Mouse (Mus musculus): ENCODE data around the gene Gm20532. TPM values are rescaled to one million over a fixed set of nuclear protein-coding genes. Genes with fewer than 3 reads are reported as not detected.
A peak's percentile ranks its signal among the peaks of the same experiment; 100 is the strongest.

Gene Gm20532
- polyA plus RNA-seq, 1 experiment from 2014 or later: not detected

- Histone ChIP-seq H3K4me3 (ENCODE audit: low read depth, low read length) (peak overlapping the region; percentile 54), H3K36me3 (ENCODE audit: control insufficient read depth, insufficient read depth, low read length) (no peaks in the 10 kb centered on the region), H3K9ac (ENCODE audit: low read length) (peak overlapping the region; percentile 53), H3K9me3 (ENCODE audit: control insufficient read depth, low read length) (no peaks in the 10 kb centered on the region), H3K27me3 (ENCODE audit: control insufficient read depth, insufficient read depth, low read length) (no peaks in the 10 kb centered on the region), H3K4me2 (ENCODE audit: low read depth) (peak overlapping the region; percentile 57), H3K4me1 (ENCODE audit: control insufficient read depth, insufficient read depth, low read length) (no peaks in the 10 kb centered on the region), H3K27ac (ENCODE audit: low read depth, low read length) (peak overlapping the region; percentile 49; the same call in 1 of the 2 replicates)
- DNase-seq (ENCODE audit: low spot score): no peak
- peak; percentile 52; the same call in 1 of the 2 replicates for ATAC-seq (ENCODE audit: insufficient read depth, low FRiP score, low TSS enrichment)
- 6% methylated on average over 11 of the region's 11 CpGs for WGBS
These were observed 586 bp downstream of the Gm20532 start for GRCm38 (mm10) chr2:26587044-26587405.

- no peak for DNase-seq (ENCODE audit: low spot score)
- Histone ChIP-seq H3K4me3 (ENCODE audit: low read depth, low read length) (no peak overlapping the region), H3K4me2 (ENCODE audit: low read depth) (peak overlapping the region; percentile 9; the same call in 1 of the 2 replicates), H3K9ac (ENCODE audit: low read length) (peak overlapping the region; percentile 18), H3K9me3 (ENCODE audit: control insufficient read depth, low read length) (no peaks in the 10 kb centered on the region), H3K36me3 (ENCODE audit: control insufficient read depth, insufficient read depth, low read length) (no peaks in the 10 kb centered on the region), H3K27me3 (ENCODE audit: control insufficient read depth, insufficient read depth, low read length) (no peaks in the 10 kb centered on the region), H3K4me1 (ENCODE audit: control insufficient read depth, insufficient read depth, low read length) (no peaks in the 10 kb centered on the region), H3K27ac (ENCODE audit: low read depth, low read length) (no peak overlapping the region)
- no peak for ATAC-seq (ENCODE audit: insufficient read depth, low FRiP score, low TSS enrichment)
- WGBS: 55% methylated on average over 4 of the region's 4 CpGs
These were observed 2.1 kb downstream of the Gm20532 start for GRCm38 (mm10) chr2:26588573-26588972.

GRCm38 (mm10) chr2:26589284-26589683, 2.8 kb downstream of the Gm20532 start:
- no peaks in the 10 kb centered on the region for H3K4me1 ChIP-seq (ENCODE audit: control insufficient read depth, insufficient read depth, low read length)
- DNase-seq (ENCODE audit: low spot score) (no peak), ATAC-seq (ENCODE audit: insufficient read depth, low FRiP score, low TSS enrichment) (no peak)
- whole genome bisulfite sequencing: 92% methylated on average over 10 of the region's 10 CpGs
- no peaks in the 10 kb centered on the region for H3K27me3 ChIP-seq (ENCODE audit: control insufficient read depth, insufficient read depth, low read length)
- H3K9ac ChIP-seq (ENCODE audit: low read length): no peak overlapping the region
- no peak overlapping the region for H3K4me3 ChIP-seq (ENCODE audit: low read depth, low read length)
- no peak overlapping the region for H3K27ac ChIP-seq (ENCODE audit: low read depth, low read length)
- no peak overlapping the region for H3K4me2 ChIP-seq (ENCODE audit: low read depth)
- no peaks in the 10 kb centered on the region for H3K36me3 ChIP-seq (ENCODE audit: control insufficient read depth, insufficient read depth, low read length)
- H3K9me3 ChIP-seq (ENCODE audit: control insufficient read depth, low read length): no peaks in the 10 kb centered on the region

GRCm38 (mm10) chr2:26590282-26590681, 3.8 kb downstream of the Gm20532 start:
- WGBS: 94% methylated on average over 7 of the region's 7 CpGs
- Histone ChIP-seq H3K27ac (ENCODE audit: low read depth, low read length) (no peak overlapping the region), H3K9ac (ENCODE audit: low read length) (no peak overlapping the region)

GRCm38 (mm10) chr2:26590962-26591361, 4.5 kb downstream of the Gm20532 start:
- Histone ChIP-seq H3K9ac (ENCODE audit: low read length) (no peak overlapping the region), H3K36me3 (ENCODE audit: control insufficient read depth, insufficient read depth, low read length) (peaks cover 2% of the 10 kb centered on the region; the same call in 1 of the 2 replicates), H3K4me3 (ENCODE audit: low read depth, low read length) (no peak overlapping the region), H3K27ac (ENCODE audit: low read depth, low read length) (no peak overlapping the region), H3K4me2 (ENCODE audit: low read depth) (no peak overlapping the region), H3K27me3 (ENCODE audit: control insufficient read depth, insufficient read depth, low read length) (no peaks in the 10 kb centered on the region), H3K4me1 (ENCODE audit: control insufficient read depth, insufficient read depth, low read length) (no peaks in the 10 kb centered on the region), H3K9me3 (ENCODE audit: control insufficient read depth, low read length) (no peaks in the 10 kb centered on the region)
- DNase-seq (ENCODE audit: low spot score): no peak
- no peak for ATAC-seq (ENCODE audit: insufficient read depth, low FRiP score, low TSS enrichment)
- 95% methylated on average over 7 of the region's 7 CpGs for WGBS

More at GRCm38 (mm10) chr2:26590282-26590681, 3.8 kb downstream of the Gm20532 start:
- ATAC-seq (ENCODE audit: insufficient read depth, low FRiP score, low TSS enrichment) (no peak), DNase-seq (ENCODE audit: low spot score) (no peak)
- Histone ChIP-seq H3K27me3 (ENCODE audit: control insufficient read depth, insufficient read depth, low read length) (no peaks in the 10 kb centered on the region), H3K4me1 (ENCODE audit: control insufficient read depth, insufficient read depth, low read length) (no peaks in the 10 kb centered on the region), H3K9me3 (ENCODE audit: control insufficient read depth, low read length) (no peaks in the 10 kb centered on the region), H3K4me3 (ENCODE audit: low read depth, low read length) (no peak overlapping the region), H3K36me3 (ENCODE audit: control insufficient read depth, insufficient read depth, low read length) (peaks cover 2% of the 10 kb centered on the region; the same call in 1 of the 2 replicates), H3K4me2 (ENCODE audit: low read depth) (no peak overlapping the region)

GRCm38 (mm10) chr2:26591416-26591815, 5.0 kb downstream of the Gm20532 start:
- H3K4me1 ChIP-seq (ENCODE audit: control insufficient read depth, insufficient read depth, low read length): no peaks in the 10 kb centered on the region
- H3K27ac ChIP-seq (ENCODE audit: low read depth, low read length): no peak overlapping the region
- no peaks in the 10 kb centered on the region for H3K9me3 ChIP-seq (ENCODE audit: control insufficient read depth, low read length)
- H3K4me2 ChIP-seq (ENCODE audit: low read depth): no peak overlapping the region
- H3K9ac ChIP-seq (ENCODE audit: low read length): no peak overlapping the region
- no peak overlapping the region for H3K4me3 ChIP-seq (ENCODE audit: low read depth, low read length)
- peaks cover 2% of the 10 kb centered on the region; the same call in 1 of the 2 replicates for H3K36me3 ChIP-seq (ENCODE audit: control insufficient read depth, insufficient read depth, low read length)
- DNase-seq (ENCODE audit: low spot score): no peak
- no peak for ATAC-seq (ENCODE audit: insufficient read depth, low FRiP score, low TSS enrichment)
- 89% methylated on average over 12 of the region's 12 CpGs for WGBS
- H3K27me3 ChIP-seq (ENCODE audit: control insufficient read depth, insufficient read depth, low read length): no peaks in the 10 kb centered on the region

- Histone ChIP-seq H3K27ac (ENCODE audit: low read depth, low read length) (no peak overlapping the region), H3K36me3 (ENCODE audit: control insufficient read depth, insufficient read depth, low read length) (peaks cover 2% of the 10 kb centered on the region; the same call in 1 of the 2 replicates), H3K27me3 (ENCODE audit: control insufficient read depth, insufficient read depth, low read length) (no peaks in the 10 kb centered on the region), H3K9me3 (ENCODE audit: control insufficient read depth, low read length) (no peaks in the 10 kb centered on the region), H3K4me2 (ENCODE audit: low read depth) (no peak overlapping the region), H3K4me3 (ENCODE audit: low read depth, low read length) (no peak overlapping the region), H3K4me1 (ENCODE audit: control insufficient read depth, insufficient read depth, low read length) (no peaks in the 10 kb centered on the region), H3K9ac (ENCODE audit: low read length) (no peak overlapping the region)
- WGBS: 52% methylated on average over 9 of the region's 9 CpGs
- DNase-seq (ENCODE audit: low spot score): no peak
- no peak for ATAC-seq (ENCODE audit: insufficient read depth, low FRiP score, low TSS enrichment)
These were observed 7.0 kb downstream of the Gm20532 start for GRCm38 (mm10) chr2:26593211-26594021.

GRCm38 (mm10) chr2:26594022-26594346, 7.5 kb downstream of the Gm20532 start:
- no peak for ATAC-seq (ENCODE audit: insufficient read depth, low FRiP score, low TSS enrichment)
- H3K27me3 ChIP-seq (ENCODE audit: control insufficient read depth, insufficient read depth, low read length): no peaks in the 10 kb centered on the region
- no peak overlapping the region for H3K27ac ChIP-seq (ENCODE audit: low read depth, low read length)
- H3K4me2 ChIP-seq (ENCODE audit: low read depth): no peak overlapping the region
- H3K4me1 ChIP-seq (ENCODE audit: control insufficient read depth, insufficient read depth, low read length): no peaks in the 10 kb centered on the region
- no peaks in the 10 kb centered on the region for H3K9me3 ChIP-seq (ENCODE audit: control insufficient read depth, low read length)
- WGBS: 59% methylated on average over 9 of the region's 9 CpGs
- no peak overlapping the region for H3K4me3 ChIP-seq (ENCODE audit: low read depth, low read length)
- DNase-seq (ENCODE audit: low spot score): no peak
- H3K36me3 ChIP-seq (ENCODE audit: control insufficient read depth, insufficient read depth, low read length): peaks cover 2% of the 10 kb centered on the region; the same call in 1 of the 2 replicates
- H3K9ac ChIP-seq (ENCODE audit: low read length): no peak overlapping the region

GRCm38 (mm10) chr2:26594461-26594933, 8.1 kb downstream of the Gm20532 start:
- no peaks in the 10 kb centered on the region for H3K27me3 ChIP-seq (ENCODE audit: control insufficient read depth, insufficient read depth, low read length)
- ATAC-seq (ENCODE audit: insufficient read depth, low FRiP score, low TSS enrichment): no peak
- 87% methylated on average over 7 of the region's 7 CpGs for WGBS

More at GRCm38 (mm10) chr2:26594461-26594933, 8.1 kb downstream of the Gm20532 start:
- H3K9me3 ChIP-seq (ENCODE audit: control insufficient read depth, low read length): no peaks in the 10 kb centered on the region
- H3K27ac ChIP-seq (ENCODE audit: low read depth, low read length): no peak overlapping the region
- no peak overlapping the region for H3K4me3 ChIP-seq (ENCODE audit: low read depth, low read length)
- H3K36me3 ChIP-seq (ENCODE audit: control insufficient read depth, insufficient read depth, low read length): peaks cover 2% of the 10 kb centered on the region; the same call in 1 of the 2 replicates
- no peak overlapping the region for H3K9ac ChIP-seq (ENCODE audit: low read length)
- no peaks in the 10 kb centered on the region for H3K4me1 ChIP-seq (ENCODE audit: control insufficient read depth, insufficient read depth, low read length)
- DNase-seq (ENCODE audit: low spot score): no peak
- H3K4me2 ChIP-seq (ENCODE audit: low read depth): no peak overlapping the region

Measured in neural tube, embryonic 11.5 days (tissue).